Mouse (Mus musculus): ENCODE results near the gene Tpsb2. TPM values are rescaled to one million over a fixed set of nuclear protein-coding genes. Genes with fewer than 3 reads are reported as not detected.
A peak's percentile ranks its signal among the peaks of the same experiment; 100 is the strongest.

Gene Tpsb2
- polyA plus RNA-seq, 1 experiment from 2014 or later: 4.5 TPM

GRCm38 (mm10) chr17:25401491-25401890 lies 35.4 kb downstream of the Tpsb2 start:
- Histone ChIP-seq H3K9ac (ENCODE audit: low read depth, low read length) (no peak overlapping the region), H3K36me3 (ENCODE audit: control insufficient read depth, insufficient read depth, low read length) (no peaks in the 10 kb centered on the region), H3K4me3 (ENCODE audit: low read length) (no peak overlapping the region), H3K4me2 (ENCODE audit: low read depth, low read length) (no peak overlapping the region), H3K27ac (ENCODE audit: low read length) (no peak overlapping the region), H3K9me3 (ENCODE audit: control insufficient read depth, low read length) (no peaks in the 10 kb centered on the region), H3K4me1 (ENCODE audit: control insufficient read depth, insufficient read depth, low read length) (peaks cover 19% of the 10 kb centered on the region), H3K27me3 (replicated peaks; ENCODE audit: control insufficient read depth, insufficient read depth, low read length) (no peaks in the 10 kb centered on the region)
- ATAC-seq: no peak
- 54% methylated on average over 4 of the region's 4 CpGs for WGBS

GRCm38 (mm10) chr17:25402224-25402623 lies 36.1 kb downstream of the Tpsb2 start:
- Histone ChIP-seq H3K27ac (ENCODE audit: low read length) (no peak overlapping the region), H3K4me2 (ENCODE audit: low read depth, low read length) (no peak overlapping the region), H3K36me3 (ENCODE audit: control insufficient read depth, insufficient read depth, low read length) (no peaks in the 10 kb centered on the region), H3K9ac (ENCODE audit: low read depth, low read length) (no peak overlapping the region), H3K27me3 (replicated peaks; ENCODE audit: control insufficient read depth, insufficient read depth, low read length) (no peaks in the 10 kb centered on the region), H3K4me1 (ENCODE audit: control insufficient read depth, insufficient read depth, low read length) (peaks cover 26% of the 10 kb centered on the region), H3K9me3 (ENCODE audit: control insufficient read depth, low read length) (no peaks in the 10 kb centered on the region), H3K4me3 (ENCODE audit: low read length) (no peak overlapping the region)
- 87% methylated on average over 13 of the region's 13 CpGs for WGBS
- no peak for ATAC-seq

GRCm38 (mm10) chr17:25404190-25404589 lies 38.1 kb downstream of the Tpsb2 start:
- Histone ChIP-seq H3K4me2 (ENCODE audit: low read depth, low read length) (no peak overlapping the region), H3K27me3 (replicated peaks; ENCODE audit: control insufficient read depth, insufficient read depth, low read length) (no peaks in the 10 kb centered on the region), H3K4me1 (ENCODE audit: control insufficient read depth, insufficient read depth, low read length) (peaks cover 27% of the 10 kb centered on the region), H3K27ac (ENCODE audit: low read length) (no peak overlapping the region), H3K9me3 (ENCODE audit: control insufficient read depth, low read length) (no peaks in the 10 kb centered on the region), H3K9ac (ENCODE audit: low read depth, low read length) (no peak overlapping the region), H3K36me3 (ENCODE audit: control insufficient read depth, insufficient read depth, low read length) (no peaks in the 10 kb centered on the region), H3K4me3 (ENCODE audit: low read length) (no peak overlapping the region)
- ATAC-seq: no peak
- WGBS: 61% methylated on average over 3 of the region's 3 CpGs

- Histone ChIP-seq H3K27me3 (replicated peaks; ENCODE audit: control insufficient read depth, insufficient read depth, low read length) (no peaks in the 10 kb centered on the region), H3K36me3 (ENCODE audit: control insufficient read depth, insufficient read depth, low read length) (no peaks in the 10 kb centered on the region), H3K4me2 (ENCODE audit: low read depth, low read length) (no peak overlapping the region), H3K9ac (ENCODE audit: low read depth, low read length) (peak overlapping the region; percentile 32; the same call in 1 of the 2 replicates), H3K9me3 (ENCODE audit: control insufficient read depth, low read length) (no peaks in the 10 kb centered on the region), H3K27ac (ENCODE audit: low read length) (peak overlapping the region; percentile 63), H3K4me1 (ENCODE audit: control insufficient read depth, insufficient read depth, low read length) (peaks cover 31% of the 10 kb centered on the region), H3K4me3 (ENCODE audit: low read length) (no peak overlapping the region)
- ATAC-seq: peak; percentile 79
- 6% methylated on average over 10 of the region's 10 CpGs for WGBS
Measured at GRCm38 (mm10) chr17:25405224-25405895, 39.3 kb downstream of the Tpsb2 start.

GRCm38 (mm10) chr17:25406011-25406441 lies 39.9 kb downstream of the Tpsb2 start:
- no peak overlapping the region for H3K4me2 ChIP-seq (ENCODE audit: low read depth, low read length)
- H3K4me1 ChIP-seq (ENCODE audit: control insufficient read depth, insufficient read depth, low read length): peaks cover 31% of the 10 kb centered on the region
- no peaks in the 10 kb centered on the region for H3K9me3 ChIP-seq (ENCODE audit: control insufficient read depth, low read length)
- H3K36me3 ChIP-seq (ENCODE audit: control insufficient read depth, insufficient read depth, low read length): no peaks in the 10 kb centered on the region
- no peak for ATAC-seq
- peak overlapping the region; percentile 32; the same call in 1 of the 2 replicates for H3K9ac ChIP-seq (ENCODE audit: low read depth, low read length)
- H3K4me3 ChIP-seq (ENCODE audit: low read length): no peak overlapping the region
- 31% methylated on average over 6 of the region's 6 CpGs for WGBS
- peak overlapping the region; percentile 63 for H3K27ac ChIP-seq (ENCODE audit: low read length)
- H3K27me3 ChIP-seq (replicated peaks; ENCODE audit: control insufficient read depth, insufficient read depth, low read length): no peaks in the 10 kb centered on the region

- Histone ChIP-seq H3K36me3 (ENCODE audit: control insufficient read depth, insufficient read depth, low read length) (no peaks in the 10 kb centered on the region), H3K4me3 (ENCODE audit: low read length) (no peak overlapping the region), H3K9ac (ENCODE audit: low read depth, low read length) (no peak overlapping the region), H3K27me3 (replicated peaks; ENCODE audit: control insufficient read depth, insufficient read depth, low read length) (no peaks in the 10 kb centered on the region), H3K4me1 (ENCODE audit: control insufficient read depth, insufficient read depth, low read length) (peaks cover 31% of the 10 kb centered on the region), H3K27ac (ENCODE audit: low read length) (no peak overlapping the region), H3K9me3 (ENCODE audit: control insufficient read depth, low read length) (no peaks in the 10 kb centered on the region), H3K4me2 (ENCODE audit: low read depth, low read length) (no peak overlapping the region)
- no peak for ATAC-seq
- WGBS: 58% methylated on average over 4 of the region's 4 CpGs
Measured at GRCm38 (mm10) chr17:25407352-25407751, 41.2 kb downstream of the Tpsb2 start.

- H3K4me3 ChIP-seq (ENCODE audit: low read length): no peak overlapping the region
- WGBS: 84% methylated on average over 7 of the region's 7 CpGs
- H3K9me3 ChIP-seq (ENCODE audit: control insufficient read depth, low read length): no peaks in the 10 kb centered on the region
- H3K9ac ChIP-seq (ENCODE audit: low read depth, low read length): no peak overlapping the region
- H3K4me2 ChIP-seq (ENCODE audit: low read depth, low read length): no peak overlapping the region
- peaks cover 31% of the 10 kb centered on the region for H3K4me1 ChIP-seq (ENCODE audit: control insufficient read depth, insufficient read depth, low read length)
- no peaks in the 10 kb centered on the region for H3K36me3 ChIP-seq (ENCODE audit: control insufficient read depth, insufficient read depth, low read length)
- ATAC-seq: no peak
- H3K27me3 ChIP-seq (replicated peaks; ENCODE audit: control insufficient read depth, insufficient read depth, low read length): no peaks in the 10 kb centered on the region
- H3K27ac ChIP-seq (ENCODE audit: low read length): no peak overlapping the region
Measured at GRCm38 (mm10) chr17:25408302-25408999, 42.3 kb downstream of the Tpsb2 start.

GRCm38 (mm10) chr17:25409621-25410020 lies 43.5 kb downstream of the Tpsb2 start:
- Histone ChIP-seq H3K4me3 (ENCODE audit: low read length) (no peak overlapping the region), H3K27ac (ENCODE audit: low read length) (no peak overlapping the region), H3K9ac (ENCODE audit: low read depth, low read length) (no peak overlapping the region), H3K4me1 (ENCODE audit: control insufficient read depth, insufficient read depth, low read length) (peaks cover 30% of the 10 kb centered on the region), H3K9me3 (ENCODE audit: control insufficient read depth, low read length) (no peaks in the 10 kb centered on the region), H3K36me3 (ENCODE audit: control insufficient read depth, insufficient read depth, low read length) (no peaks in the 10 kb centered on the region), H3K4me2 (ENCODE audit: low read depth, low read length) (no peak overlapping the region), H3K27me3 (replicated peaks; ENCODE audit: control insufficient read depth, insufficient read depth, low read length) (no peaks in the 10 kb centered on the region)
- WGBS: 73% methylated on average over 7 of the region's 7 CpGs
- no peak for ATAC-seq

GRCm38 (mm10) chr17:25410180-25410579 lies 44.1 kb downstream of the Tpsb2 start:
- Histone ChIP-seq H3K4me2 (ENCODE audit: low read depth, low read length) (no peak overlapping the region), H3K27me3 (replicated peaks; ENCODE audit: control insufficient read depth, insufficient read depth, low read length) (no peaks in the 10 kb centered on the region), H3K4me1 (ENCODE audit: control insufficient read depth, insufficient read depth, low read length) (peaks cover 30% of the 10 kb centered on the region), H3K36me3 (ENCODE audit: control insufficient read depth, insufficient read depth, low read length) (no peaks in the 10 kb centered on the region), H3K9me3 (ENCODE audit: control insufficient read depth, low read length) (no peaks in the 10 kb centered on the region), H3K9ac (ENCODE audit: low read depth, low read length) (no peak overlapping the region), H3K27ac (ENCODE audit: low read length) (no peak overlapping the region), H3K4me3 (ENCODE audit: low read length) (no peak overlapping the region)
- no peak for ATAC-seq
- WGBS: 67% methylated on average over 6 of the region's 6 CpGs

Measured in intestine, embryonic 16.5 days (tissue).